Mouse (Mus musculus): ENCODE measurements around the gene Lrrc45. TPM values are rescaled to one million over a fixed set of nuclear protein-coding genes. Genes with fewer than 3 reads are reported as not detected.

The Lrrc45 gene
- polyA plus RNA-seq, 1 experiment from 2014 or later: 44.1 TPM

- H3K27me3 ChIP-seq (ENCODE audit: insufficient read depth, low read length): no peaks in the 10 kb centered on the region
- no peak overlapping the region for H3K27ac ChIP-seq (ENCODE audit: low read depth)
- TF ChIP-seq CTCF (IDR thresholded peaks at IDR 0.05; ENCODE audit: low read depth): no peak
- DNase-seq: no peak
- no peak overlapping the region for H3K9ac ChIP-seq
- H3K4me2 ChIP-seq: peak overlapping the region; percentile 100
- H3K36me3 ChIP-seq (ENCODE audit: insufficient read depth): peaks cover 39% of the 10 kb centered on the region
- peaks cover 7% of the 10 kb centered on the region for H3K4me1 ChIP-seq (ENCODE audit: insufficient read depth)
- H3K9me3 ChIP-seq (ENCODE audit: low read depth, low read length): no peaks in the 10 kb centered on the region
- no peak overlapping the region for H3K4me3 ChIP-seq (ENCODE audit: low read depth, low read length)
- ATAC-seq (ENCODE audit: insufficient read depth): no peak
- WGBS: 57% methylated on average over 8 of the region's 8 CpGs
These were observed 1.6 kb upstream of the Lrrc45 start for GRCm38 (mm10) chr11:120711980-120712604.

GRCm38 (mm10) chr11:120712771-120713568, 755 bp upstream of the Lrrc45 start:
- TF ChIP-seq CTCF (IDR thresholded peaks at IDR 0.05; ENCODE audit: low read depth): peak; percentile 86
- ATAC-seq (ENCODE audit: insufficient read depth): peak; percentile 39
- under 1% methylated on average over 38 of the region's 38 CpGs for WGBS

GRCm38 (mm10) chr11:120714546-120714945, 821 bp downstream of the Lrrc45 start:
- Histone ChIP-seq H3K27ac (ENCODE audit: low read depth) (no peak overlapping the region), H3K9me3 (ENCODE audit: low read depth, low read length) (no peaks in the 10 kb centered on the region), H3K9ac (peak overlapping the region; percentile 59), H3K4me2 (peak overlapping the region; percentile 100), H3K4me3 (ENCODE audit: low read depth, low read length) (peak overlapping the region; percentile 65), H3K36me3 (ENCODE audit: insufficient read depth) (peaks cover 54% of the 10 kb centered on the region), H3K27me3 (ENCODE audit: insufficient read depth, low read length) (no peaks in the 10 kb centered on the region), H3K4me1 (ENCODE audit: insufficient read depth) (peaks cover 7% of the 10 kb centered on the region)
- DNase-seq: no peak
- TF ChIP-seq CTCF (IDR thresholded peaks at IDR 0.05; ENCODE audit: low read depth): no peak
- ATAC-seq (ENCODE audit: insufficient read depth): no peak
- WGBS: 34% methylated on average over 10 of the region's 10 CpGs

More at GRCm38 (mm10) chr11:120712771-120713568, 755 bp upstream of the Lrrc45 start:
- DNase-seq: peak; percentile 70
- peaks cover 48% of the 10 kb centered on the region for H3K36me3 ChIP-seq (ENCODE audit: insufficient read depth)
- H3K27me3 ChIP-seq (ENCODE audit: insufficient read depth, low read length): no peaks in the 10 kb centered on the region
- no peaks in the 10 kb centered on the region for H3K9me3 ChIP-seq (ENCODE audit: low read depth, low read length)
- peak overlapping the region; percentile 80 for H3K27ac ChIP-seq (ENCODE audit: low read depth)
- H3K4me2 ChIP-seq: peak overlapping the region; percentile 100
- H3K9ac ChIP-seq: peak overlapping the region; percentile 66
- H3K4me1 ChIP-seq (ENCODE audit: insufficient read depth): peaks cover 7% of the 10 kb centered on the region
- H3K4me3 ChIP-seq (ENCODE audit: low read depth, low read length): peak overlapping the region; percentile 65

GRCm38 (mm10) chr11:120715131-120715530, 1.4 kb downstream of the Lrrc45 start:
- Histone ChIP-seq H3K36me3 (ENCODE audit: insufficient read depth) (peaks cover 54% of the 10 kb centered on the region), H3K27me3 (ENCODE audit: insufficient read depth, low read length) (no peaks in the 10 kb centered on the region), H3K9ac (no peak overlapping the region), H3K4me2 (peak overlapping the region; percentile 100; the same call in 1 of the 2 replicates), H3K9me3 (ENCODE audit: low read depth, low read length) (no peaks in the 10 kb centered on the region), H3K27ac (ENCODE audit: low read depth) (no peak overlapping the region), H3K4me3 (ENCODE audit: low read depth, low read length) (0 out of 2 replicates have a peak overlapping the region, but pooled peaks have one; percentile 65), H3K4me1 (ENCODE audit: insufficient read depth) (peaks cover 7% of the 10 kb centered on the region)
- no peak for ATAC-seq (ENCODE audit: insufficient read depth)
- no peak for DNase-seq
- no peak for TF ChIP-seq CTCF (IDR thresholded peaks at IDR 0.05; ENCODE audit: low read depth)
- 83% methylated on average over 9 of the region's 9 CpGs for WGBS

- Histone ChIP-seq H3K9me3 (ENCODE audit: low read depth, low read length) (no peaks in the 10 kb centered on the region), H3K4me2 (no peak overlapping the region), H3K27me3 (ENCODE audit: insufficient read depth, low read length) (no peaks in the 10 kb centered on the region), H3K36me3 (ENCODE audit: insufficient read depth) (peaks cover 41% of the 10 kb centered on the region), H3K9ac (no peak overlapping the region), H3K4me1 (ENCODE audit: insufficient read depth) (peaks cover 9% of the 10 kb centered on the region), H3K27ac (ENCODE audit: low read depth) (no peak overlapping the region), H3K4me3 (ENCODE audit: low read depth, low read length) (no peak overlapping the region)
- DNase-seq (no peak), ATAC-seq (ENCODE audit: insufficient read depth) (no peak)
- no peak for TF ChIP-seq CTCF (IDR thresholded peaks at IDR 0.05; ENCODE audit: low read depth)
- WGBS: 86% methylated on average over 9 of the region's 9 CpGs
These were observed 5.5 kb downstream of the Lrrc45 start for GRCm38 (mm10) chr11:120719242-120719641.

GRCm38 (mm10) chr11:120719841-120720376, 6.2 kb downstream of the Lrrc45 start:
- TF ChIP-seq CTCF (IDR thresholded peaks at IDR 0.05; ENCODE audit: low read depth): no peak
- Histone ChIP-seq H3K9me3 (ENCODE audit: low read depth, low read length) (no peaks in the 10 kb centered on the region), H3K4me3 (ENCODE audit: low read depth, low read length) (no peak overlapping the region), H3K27ac (ENCODE audit: low read depth) (no peak overlapping the region), H3K9ac (no peak overlapping the region), H3K4me2 (no peak overlapping the region), H3K36me3 (ENCODE audit: insufficient read depth) (peaks cover 41% of the 10 kb centered on the region), H3K27me3 (ENCODE audit: insufficient read depth, low read length) (no peaks in the 10 kb centered on the region), H3K4me1 (ENCODE audit: insufficient read depth) (0 out of 2 replicates have a peak, but pooled peaks cover 3% of the 10 kb centered on the region)
- DNase-seq: no peak
- no peak for ATAC-seq (ENCODE audit: insufficient read depth)
- 82% methylated on average over 13 of the region's 13 CpGs for WGBS

GRCm38 (mm10) chr11:120720450-120720849, 6.7 kb downstream of the Lrrc45 start:
- peak overlapping the region; percentile 61 for H3K4me3 ChIP-seq (ENCODE audit: low read depth, low read length)
- no peak overlapping the region for H3K27ac ChIP-seq (ENCODE audit: low read depth)
- ATAC-seq (ENCODE audit: insufficient read depth) (peak; percentile 7; the same call in 1 of the 2 replicates), DNase-seq (peak; percentile 95)
- 0 out of 2 replicates have a peak, but pooled peaks cover 3% of the 10 kb centered on the region for H3K4me1 ChIP-seq (ENCODE audit: insufficient read depth)
- H3K27me3 ChIP-seq (ENCODE audit: insufficient read depth, low read length): no peaks in the 10 kb centered on the region
- WGBS: 11% methylated on average over 17 of the region's 17 CpGs
- peak overlapping the region; percentile 99 for H3K4me2 ChIP-seq
- peak; percentile 94 for TF ChIP-seq CTCF (IDR thresholded peaks at IDR 0.05; ENCODE audit: low read depth)
- H3K9ac ChIP-seq: peak overlapping the region; percentile 68
- no peaks in the 10 kb centered on the region for H3K9me3 ChIP-seq (ENCODE audit: low read depth, low read length)
- H3K36me3 ChIP-seq (ENCODE audit: insufficient read depth): peaks cover 40% of the 10 kb centered on the region

All from lung, embryonic 14.5 days (tissue).